Mouse (Mus musculus) forebrain, postnatal 0 days (tissue): Measurements from ENCODE around the gene Aspscr1. TPM values are rescaled to one million over a fixed set of nuclear protein-coding genes. Genes with fewer than 3 reads are reported as not detected.
A peak's percentile ranks its signal among the peaks of the same experiment; 100 is the strongest.

ENCODE experiments used
- ATAC-seq: fragments of 200-750 bp; cut with Nextera tagmentation; 2 replicates; pipeline ENCODE4 v1.8.0; 2017; ENCODE audit warnings: mild to moderate bottlenecking, moderate library complexity
- DNase-seq: peaks from one replicate; pipeline ENCODE4 v3.0.0-alpha.2; 2015
- H3K27ac ChIP-seq: fragments of 300-500 bp; sonication (generic); 2 replicates; pipeline ENCODE4 v1.5.1; 2014; ENCODE audit warnings: low read depth, mild to moderate bottlenecking, antibody characterized with exemption, low read length, moderate library complexity, mixed read lengths
- H3K27me3 ChIP-seq: fragments of 300-500 bp; sonication (generic); 2 replicates; pipeline ENCODE4 v1.6.1; 2014; ENCODE audit warnings: mild to moderate bottlenecking, low read length, mixed read lengths; ENCODE audit not compliant: insufficient read depth
- H3K36me3 ChIP-seq: fragments of 300-500 bp; sonication (generic); 2 replicates; pipeline ENCODE4 v1.6.1; 2014; ENCODE audit warnings: mild to moderate bottlenecking, moderate library complexity; ENCODE audit not compliant: insufficient read depth
- H3K4me1 ChIP-seq: fragments of 300-500 bp; sonication (generic); 2 replicates; pipeline ENCODE4 v1.6.1; 2014; ENCODE audit warnings: antibody characterized with exemption; ENCODE audit not compliant: insufficient read depth
- H3K4me2 ChIP-seq: fragments of 300-500 bp; sonication (generic); 2 replicates; pipeline ENCODE4 v1.6.1; 2014; ENCODE audit warnings: low read depth, mild to moderate bottlenecking, moderate library complexity
- H3K4me3 ChIP-seq: fragments of 300-500 bp; sonication (generic); 2 replicates; pipeline ENCODE4 v1.5.1; 2014; ENCODE audit warnings: low read depth, low read length, mixed read lengths
- H3K9ac ChIP-seq: fragments of 300-500 bp; sonication (generic); 2 replicates; pipeline ENCODE4 v1.6.1; 2014; ENCODE audit warnings: mild to moderate bottlenecking
- H3K9me3 ChIP-seq: fragments of 300-500 bp; sonication (generic); 2 replicates; pipeline ENCODE4 v1.6.1; 2016; ENCODE audit warnings: low read length
- CTCF ChIP-seq: sonication (generic); IDR thresholded peaks from 2 replicates; pipeline ENCODE4 v1.5.1; 2016; ENCODE audit warnings: antibody characterized with exemption, control low read depth, low read depth
- WGBS: fragments of 180-500 bp; shearing (Covaris S2); extraction: QIAGEN DNeasy Blood & Tissue Kit; methylation state at CpG from one replicate; pipeline ENCODE4 v1.1.7; 2014; 5-methylcytosine and 5-hydroxymethylcytosine counted together
- microRNA-seq, 2 experiments: library from miRNA; unstranded; fragments of <30 nt; microRNA quantifications; one replicate each; pipeline ENCODE4; 2016
- polyA plus RNA-seq: library from polyadenylated mRNA; unstranded; fragments of >200 nt; fragmentation: Nextera tagmentation; extraction: Ambion mirVana; gene quantifications from 2 replicates; pipeline ENCODE4 v1.2.1, GENCODE M21; 2015
- total RNA-seq: library from RNA; depleted of rRNA; stranded (reverse); fragments of >200 nt; gene quantifications from 2 replicates; pipeline ENCODE4 v1.2.3, GENCODE M21; 2014; rRNA removed

Aspscr1 gene
- total and polyA plus RNA-seq, 2 experiments from 2014 or later: 102 to 137 TPM

DNA sequence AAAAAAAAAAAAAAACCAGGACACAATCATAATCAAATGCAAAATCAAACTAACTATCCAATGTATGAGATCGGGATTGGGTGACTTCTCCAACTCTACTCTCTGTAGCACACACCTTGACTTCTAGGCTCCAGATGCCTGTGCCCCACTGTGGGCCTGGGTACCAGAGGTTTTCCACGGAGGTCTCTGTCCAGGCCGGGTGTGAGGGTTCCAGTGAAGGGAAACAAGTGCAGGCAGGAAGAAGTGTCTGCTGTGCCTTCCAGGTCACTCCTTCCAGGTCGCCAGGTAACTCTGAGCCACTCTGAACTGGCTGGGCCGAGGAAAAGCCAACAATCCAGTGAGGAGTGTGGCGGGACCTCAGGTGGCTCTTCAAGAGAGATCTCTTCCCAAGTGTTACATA is 63.7 kb downstream of the Aspscr1 start:
- H3K4me2 ChIP-seq: no peak overlapping the region

DNA sequence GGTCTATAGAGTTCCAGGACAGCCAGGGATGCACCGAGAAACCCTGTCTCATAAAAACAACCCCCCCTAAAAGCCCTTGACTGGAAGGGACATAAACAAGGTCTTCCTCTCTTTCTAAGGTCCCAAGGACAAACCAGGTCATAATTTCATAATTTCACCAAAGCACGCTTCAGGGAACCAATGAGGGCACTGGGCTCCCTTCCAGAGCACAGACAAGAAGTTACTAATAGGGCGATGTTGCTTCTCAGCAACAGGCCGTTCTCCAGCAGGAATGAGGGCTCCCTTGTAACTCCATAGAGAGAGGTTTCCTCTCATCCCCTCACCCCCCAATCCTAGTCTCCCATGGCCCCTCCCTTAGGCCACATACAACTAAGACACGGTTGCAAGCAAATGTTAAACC is 68.2 kb downstream of the Aspscr1 start:
- DNase-seq (no peak), ATAC-seq (no peak)
- H3K27me3 ChIP-seq: no peaks in the 10 kb centered on the region
- H3K9me3 ChIP-seq: no peaks in the 10 kb centered on the region
- 91% methylated on average over 5 of the region's 5 CpGs for WGBS
- H3K4me1 ChIP-seq: no peaks in the 10 kb centered on the region
- H3K36me3 ChIP-seq: no peaks in the 10 kb centered on the region
- no peak overlapping the region for H3K4me2 ChIP-seq
- no peak overlapping the region for H3K27ac ChIP-seq
- TF ChIP-seq CTCF: no peak
- H3K9ac ChIP-seq: no peak overlapping the region
- no peak overlapping the region for H3K4me3 ChIP-seq

More for the DNA sequence above, 63.7 kb downstream of the Aspscr1 start:
- no peaks in the 10 kb centered on the region for H3K4me1 ChIP-seq
- no peaks in the 10 kb centered on the region for H3K27me3 ChIP-seq
- no peak overlapping the region for H3K27ac ChIP-seq
- no peak for TF ChIP-seq CTCF
- H3K36me3 ChIP-seq: no peaks in the 10 kb centered on the region
- DNase-seq: no peak
- WGBS: 71% methylated on average over 6 of the region's 6 CpGs
- H3K9ac ChIP-seq: no peak overlapping the region
- no peaks in the 10 kb centered on the region for H3K9me3 ChIP-seq
- H3K4me3 ChIP-seq: no peak overlapping the region
- no peak for ATAC-seq

DNA sequence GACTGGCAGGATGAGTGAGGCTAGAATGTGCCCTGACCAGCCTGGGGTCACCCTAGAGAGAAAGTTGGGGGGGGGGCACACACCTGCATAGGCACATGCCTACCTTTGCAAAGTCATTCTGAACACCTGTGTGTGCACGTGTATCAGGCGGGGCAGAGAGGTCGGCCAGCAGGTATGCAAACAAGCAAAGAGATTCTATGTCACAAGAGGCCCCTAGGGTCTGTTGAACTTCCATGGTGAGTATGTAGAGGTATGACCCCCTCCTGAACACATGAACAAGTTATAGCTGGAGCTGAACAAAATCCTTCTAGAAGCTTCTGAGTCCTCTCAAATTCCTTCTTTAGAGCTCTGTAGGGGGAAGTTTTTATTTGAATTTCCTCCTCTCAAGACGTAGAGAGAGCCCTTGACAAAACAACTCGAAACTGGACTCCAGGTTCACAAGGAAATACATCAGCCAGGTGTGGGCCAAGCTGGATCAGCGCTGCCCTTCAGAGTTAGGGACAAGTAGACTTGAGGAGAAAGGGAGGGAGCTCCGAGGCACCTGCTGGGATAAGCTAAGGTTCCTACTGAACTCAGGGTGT is 71.4 kb downstream of the Aspscr1 start:
- Histone ChIP-seq H3K27ac (no peak overlapping the region), H3K4me2 (no peak overlapping the region), H3K27me3 (no peaks in the 10 kb centered on the region), H3K4me1 (no peaks in the 10 kb centered on the region), H3K9me3 (no peaks in the 10 kb centered on the region), H3K9ac (no peak overlapping the region), H3K36me3 (no peaks in the 10 kb centered on the region), H3K4me3 (no peak overlapping the region)
- ATAC-seq (no peak), DNase-seq (no peak)
- 77% methylated on average over 7 of the region's 7 CpGs for WGBS
- TF ChIP-seq CTCF: no peak

DNA sequence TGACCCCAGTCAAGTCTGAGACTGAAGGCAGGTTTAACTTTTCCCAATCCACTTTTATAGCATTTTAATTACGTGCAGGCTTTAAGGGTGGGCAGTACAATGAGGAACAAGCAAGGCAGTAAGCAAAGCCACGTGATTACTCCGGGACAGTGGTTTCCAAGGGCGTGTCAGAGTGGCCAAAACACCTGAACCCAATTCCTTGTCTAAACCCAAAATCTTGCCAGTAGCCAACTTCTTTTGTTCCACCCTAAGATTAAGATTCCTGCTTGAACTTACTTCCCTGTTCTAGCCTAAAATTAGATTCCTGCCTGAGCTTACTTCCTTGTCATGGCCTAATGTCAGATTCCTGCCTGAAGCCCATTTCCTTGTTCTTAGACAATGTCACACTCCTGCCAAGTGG is 75.2 kb downstream of the Aspscr1 start:
- no peak overlapping the region for H3K9ac ChIP-seq
- H3K27me3 ChIP-seq: no peaks in the 10 kb centered on the region
- 82% methylated on average over 4 of the region's 4 CpGs for WGBS
- no peaks in the 10 kb centered on the region for H3K36me3 ChIP-seq
- H3K4me2 ChIP-seq: no peak overlapping the region
- DNase-seq (no peak), ATAC-seq (no peak)
- H3K4me1 ChIP-seq: no peaks in the 10 kb centered on the region
- TF ChIP-seq CTCF: no peak
- H3K9me3 ChIP-seq: no peaks in the 10 kb centered on the region
- no peak overlapping the region for H3K4me3 ChIP-seq
- no peak overlapping the region for H3K27ac ChIP-seq

DNA sequence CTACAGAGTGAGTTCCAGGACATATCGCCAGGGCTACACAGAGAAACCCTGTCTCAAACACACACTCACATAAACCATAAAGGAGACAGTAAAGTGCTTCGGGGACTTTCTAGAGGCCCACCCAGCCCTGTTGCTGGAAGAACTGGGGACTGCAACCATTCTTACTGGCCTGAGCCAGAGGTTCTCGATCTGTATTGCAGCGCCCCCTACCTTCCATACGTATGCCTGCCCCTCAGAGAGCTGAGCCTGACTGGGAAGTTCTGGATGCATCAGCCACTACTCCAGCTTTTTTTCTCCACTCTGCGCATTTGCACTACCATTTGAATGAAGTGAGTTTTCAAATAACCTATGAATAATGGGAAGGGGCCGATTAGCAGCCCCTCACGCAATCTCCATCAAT is 76.7 kb downstream of the Aspscr1 start:
- no peak overlapping the region for H3K4me2 ChIP-seq
- peak; percentile 24; the same call in 1 of the 2 replicates for TF ChIP-seq CTCF
- H3K4me3 ChIP-seq: no peak overlapping the region
- no peaks in the 10 kb centered on the region for H3K36me3 ChIP-seq
- no peak overlapping the region for H3K27ac ChIP-seq
- no peak for ATAC-seq
- H3K9me3 ChIP-seq: no peaks in the 10 kb centered on the region
- H3K9ac ChIP-seq: no peak overlapping the region
- no peak for DNase-seq
- WGBS: 65% methylated on average over 8 of the region's 8 CpGs
- no peaks in the 10 kb centered on the region for H3K27me3 ChIP-seq
- H3K4me1 ChIP-seq: no peaks in the 10 kb centered on the region

DNA sequence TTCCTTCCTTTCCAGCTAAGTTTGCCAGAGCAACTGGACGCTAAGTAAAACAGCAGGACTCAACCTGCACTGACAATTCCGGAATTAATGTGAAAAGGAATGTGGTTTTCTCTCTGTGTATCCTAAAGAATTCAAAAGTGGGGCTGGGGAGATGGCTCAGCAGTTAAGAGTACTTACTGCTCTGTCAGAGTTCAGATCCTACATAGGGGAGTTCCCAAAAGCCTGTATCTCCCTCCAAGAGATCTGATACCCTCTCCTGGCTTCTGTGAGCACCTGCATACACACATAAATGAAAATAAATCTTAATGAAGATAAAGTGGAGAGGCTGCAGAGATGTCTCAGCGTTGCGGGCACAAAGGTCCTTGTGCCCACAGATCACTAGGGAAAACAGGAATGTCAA is 78.8 kb downstream of the Aspscr1 start:
- H3K9me3 ChIP-seq: no peaks in the 10 kb centered on the region
- no peaks in the 10 kb centered on the region for H3K36me3 ChIP-seq
- no peak overlapping the region for H3K9ac ChIP-seq
- H3K27me3 ChIP-seq: no peaks in the 10 kb centered on the region
- no peaks in the 10 kb centered on the region for H3K4me1 ChIP-seq
- 79% methylated on average over 4 of the region's 4 CpGs for WGBS
- H3K4me2 ChIP-seq: no peak overlapping the region
- H3K27ac ChIP-seq: no peak overlapping the region
- no peak for ATAC-seq
- no peak for DNase-seq
- H3K4me3 ChIP-seq: no peak overlapping the region
- TF ChIP-seq CTCF: no peak

Small RNA genes within 50 kb of the gene (microRNA-seq; reads per million reads assigned to microRNA genes)
- gene Mir6936: 0.73 to 0.77 reads per million in 2 experiments

Other genes starting within 250 kb of the Aspscr1 start
Only the 30 nearest of the 32 such genes appear.
- gene Pde6g, start 219.5 kb upstream of the Aspscr1 start, total RNA-seq: 0.33 TPM in 1 of 2 replicates, not detected in the other
- gene Pde6g, start 219.5 kb upstream of the Aspscr1 start, polyA plus RNA-seq: 0.18 and 1.4 TPM in 2 replicates
- gene Oxld1, start 214.9 kb upstream of the Aspscr1 start, total RNA-seq: 9.9 and 15.2 TPM in 2 replicates
- gene Oxld1, start 214.9 kb upstream of the Aspscr1 start, polyA plus RNA-seq: 12.7 and 13.8 TPM in 2 replicates
- 18.1 and 21.0 TPM in 2 replicates for gene Ccdc137, start 214.9 kb upstream of the Aspscr1 start, total RNA-seq
- 13.6 and 15.4 TPM in 2 replicates for gene Ccdc137, start 214.9 kb upstream of the Aspscr1 start, polyA plus RNA-seq
- 35.2 and 37.8 TPM in 2 replicates for gene Arl16, start 205.4 kb upstream of the Aspscr1 start, total RNA-seq
- gene Arl16, start 205.4 kb upstream of the Aspscr1 start, polyA plus RNA-seq: 40.3 and 56.4 TPM in 2 replicates
- gene Mrpl12, start 188.4 kb upstream of the Aspscr1 start, total RNA-seq: 42.6 and 49.9 TPM in 2 replicates
- 143 and 179 TPM in 2 replicates for gene Mrpl12, start 188.4 kb upstream of the Aspscr1 start, polyA plus RNA-seq
- gene Slc25a10, start 181.1 kb upstream of the Aspscr1 start, total RNA-seq: 20.9 and 22.8 TPM in 2 replicates
- gene Slc25a10, start 181.1 kb upstream of the Aspscr1 start, polyA plus RNA-seq: 20.5 and 21.1 TPM in 2 replicates
- gene Gcgr, start 142.3 kb upstream of the Aspscr1 start, total RNA-seq: not detected in 2 replicates
- 0.09 and 0.22 TPM in 2 replicates for gene Gcgr, start 142.3 kb upstream of the Aspscr1 start, polyA plus RNA-seq
- 103 and 105 TPM in 2 replicates for gene Mcrip1, start 123.2 kb upstream of the Aspscr1 start, total RNA-seq
- 261 and 275 TPM in 2 replicates for gene Mcrip1, start 123.2 kb upstream of the Aspscr1 start, polyA plus RNA-seq
- not detected in 2 replicates for gene Ppp1r27, start 121.8 kb upstream of the Aspscr1 start, total RNA-seq
- not detected in 2 replicates for gene Ppp1r27, start 121.8 kb upstream of the Aspscr1 start, polyA plus RNA-seq
- gene P4hb, start 99.7 kb upstream of the Aspscr1 start, total RNA-seq: 162 and 174 TPM in 2 replicates
- gene P4hb, start 99.7 kb upstream of the Aspscr1 start, polyA plus RNA-seq: 208 and 218 TPM in 2 replicates
- 214 and 237 TPM in 2 replicates for gene Arhgdia, start 91.3 kb upstream of the Aspscr1 start, total RNA-seq
- gene Arhgdia, start 91.3 kb upstream of the Aspscr1 start, polyA plus RNA-seq: 416 and 435 TPM in 2 replicates
- gene Alyref, start 74.6 kb upstream of the Aspscr1 start, total RNA-seq: 99.8 and 111 TPM in 2 replicates
- 207 and 238 TPM in 2 replicates for gene Alyref, start 74.6 kb upstream of the Aspscr1 start, polyA plus RNA-seq
- 54.2 and 64.2 TPM in 2 replicates for gene Anapc11, start 74.6 kb upstream of the Aspscr1 start, total RNA-seq
- 207 and 226 TPM in 2 replicates for gene Anapc11, start 74.6 kb upstream of the Aspscr1 start, polyA plus RNA-seq
- not detected in 2 replicates for gene Npb, start 64.5 kb upstream of the Aspscr1 start, total RNA-seq
- 0.42 and 0.80 TPM in 2 replicates for gene Npb, start 64.5 kb upstream of the Aspscr1 start, polyA plus RNA-seq
- gene Pcyt2, start 55.0 kb upstream of the Aspscr1 start, total RNA-seq: 102 and 129 TPM in 2 replicates
- gene Pcyt2, start 55.0 kb upstream of the Aspscr1 start, polyA plus RNA-seq: 107 and 117 TPM in 2 replicates
- 48.7 and 51.8 TPM in 2 replicates for gene Sirt7, start 47.7 kb upstream of the Aspscr1 start, total RNA-seq
- 37.4 and 40.7 TPM in 2 replicates for gene Sirt7, start 47.7 kb upstream of the Aspscr1 start, polyA plus RNA-seq
- 37.5 and 40.1 TPM in 2 replicates for gene Mafg, start 39.4 kb upstream of the Aspscr1 start, total RNA-seq
- gene Mafg, start 39.4 kb upstream of the Aspscr1 start, polyA plus RNA-seq: 24.6 and 39.7 TPM in 2 replicates
- gene Pycr1, start 29.2 kb upstream of the Aspscr1 start, total RNA-seq: 8.7 and 13.8 TPM in 2 replicates
- gene Pycr1, start 29.2 kb upstream of the Aspscr1 start, polyA plus RNA-seq: 19.5 and 23.0 TPM in 2 replicates
- gene Myadml2, start 24.8 kb upstream of the Aspscr1 start, total RNA-seq: 1.1 and 3.2 TPM in 2 replicates
- gene Myadml2, start 24.8 kb upstream of the Aspscr1 start, polyA plus RNA-seq: 1.3 and 1.5 TPM in 2 replicates
- 5.5 and 5.9 TPM in 2 replicates for gene Notum, start 11.8 kb upstream of the Aspscr1 start, total RNA-seq
- 3.6 and 4.9 TPM in 2 replicates for gene Notum, start 11.8 kb upstream of the Aspscr1 start, polyA plus RNA-seq
- 28.5 and 52.1 TPM in 2 replicates for gene Cenpx, start 40.8 kb downstream of the Aspscr1 start, total RNA-seq
- gene Cenpx, start 40.8 kb downstream of the Aspscr1 start, polyA plus RNA-seq: 91.3 and 114 TPM in 2 replicates
- 57.6 and 58.4 TPM in 2 replicates for gene Lrrc45, start 41.0 kb downstream of the Aspscr1 start, total RNA-seq
- gene Lrrc45, start 41.0 kb downstream of the Aspscr1 start, polyA plus RNA-seq: 31.0 and 41.0 TPM in 2 replicates
- gene Rac3, start 48.5 kb downstream of the Aspscr1 start, total RNA-seq: 598 and 666 TPM in 2 replicates
- 681 and 697 TPM in 2 replicates for gene Rac3, start 48.5 kb downstream of the Aspscr1 start, polyA plus RNA-seq
- 7.2 and 13.2 TPM in 2 replicates for gene Dcxr, start 54.3 kb downstream of the Aspscr1 start, total RNA-seq
- 11.2 and 12.7 TPM in 2 replicates for gene Dcxr, start 54.3 kb downstream of the Aspscr1 start, polyA plus RNA-seq
- gene Cbr2, start 59.1 kb downstream of the Aspscr1 start, total RNA-seq: 3.6 and 4.8 TPM in 2 replicates
- 3.1 and 4.9 TPM in 2 replicates for gene Cbr2, start 59.1 kb downstream of the Aspscr1 start, polyA plus RNA-seq
- 0.95 and 1.8 TPM in 2 replicates for gene Hmga1b, start 89.8 kb downstream of the Aspscr1 start, total RNA-seq
- 1.6 and 1.7 TPM in 2 replicates for gene Hmga1b, start 89.8 kb downstream of the Aspscr1 start, polyA plus RNA-seq
- 61.9 and 82.8 TPM in 2 replicates for gene Rfng, start 111.2 kb downstream of the Aspscr1 start, total RNA-seq
- 114 and 125 TPM in 2 replicates for gene Rfng, start 111.2 kb downstream of the Aspscr1 start, polyA plus RNA-seq
- 228 and 240 TPM in 2 replicates for gene Gps1, start 111.3 kb downstream of the Aspscr1 start, total RNA-seq
- gene Gps1, start 111.3 kb downstream of the Aspscr1 start, polyA plus RNA-seq: 240 and 244 TPM in 2 replicates
- 43.0 and 52.0 TPM in 2 replicates for gene Dus1l, start 123.4 kb downstream of the Aspscr1 start, total RNA-seq
- gene Dus1l, start 123.4 kb downstream of the Aspscr1 start, polyA plus RNA-seq: 36.1 and 38.6 TPM in 2 replicates
- gene Fasn, start 151.6 kb downstream of the Aspscr1 start, total RNA-seq: 328 and 364 TPM in 2 replicates
- gene Fasn, start 151.6 kb downstream of the Aspscr1 start, polyA plus RNA-seq: 72.5 and 75.6 TPM in 2 replicates